In genomic region chr4:141869436-141870215, GRCm38 (mm10) we compare ENCODE assay signal across 12 mouse cellular contexts. TPM values are rescaled to one million over a fixed set of nuclear protein-coding genes. Genes with fewer than 3 reads are reported as not detected.
DNase-seq lines count a peak whose midpoint lies in the region; ATAC-seq and TF ChIP-seq lines count a peak whose summit lies in the region.
"Had no signal": no experiment of that assay in that cellular context is flagged by ENCODE, and none has a peak within 500 bp of the region (broad histone marks: within the 10 kb centered on the region; RNA-seq: fewer than 3 reads in every experiment).

No protein-coding gene starts in this region.

- no peak overlapping the region for H3K4me3 ChIP-seq in hindbrain, embryonic 13.5 days
- H3K4me3 ChIP-seq in hindbrain, embryonic 10.5 days, result no peak overlapping the region
- H3K4me3 ChIP-seq in intestine, postnatal 0 days (ENCODE audit: low read depth, low read length), result no peak overlapping the region

- no peak overlapping the region for H3K4me2 ChIP-seq in hindbrain, embryonic 13.5 days
- peak overlapping the region; percentile 21; the same call in 1 of the 2 replicates for H3K4me2 ChIP-seq in intestine, postnatal 0 days (replicated peaks; ENCODE audit: low read depth)

- H3K27me3 ChIP-seq in hindbrain, embryonic 13.5 days, result no peaks in the 10 kb centered on the region
- H3K27me3 ChIP-seq in hindbrain, embryonic 10.5 days (ENCODE audit: insufficient read depth, poor library complexity, severe bottlenecking), result peaks cover 14% of the 10 kb centered on the region; the same call in 1 of the 2 replicates
- no peaks in the 10 kb centered on the region for H3K27me3 ChIP-seq in intestine, postnatal 0 days (replicated peaks; ENCODE audit: control insufficient read depth, insufficient read depth, low read length)

- H3K36me3 ChIP-seq in hindbrain, embryonic 13.5 days, result peaks cover 4% of the 10 kb centered on the region; the same call in 1 of the 2 replicates
- peaks cover 16% of the 10 kb centered on the region; the same call in 1 of the 2 replicates for H3K36me3 ChIP-seq in hindbrain, embryonic 10.5 days
- peaks cover 29% of the 10 kb centered on the region for H3K36me3 ChIP-seq in intestine, postnatal 0 days (ENCODE audit: control insufficient read depth, insufficient read depth)

- 77% methylated on average over 5 of the region's 5 CpGs for WGBS in hindbrain, embryonic 13.5 days
- 80% methylated on average over 5 of the region's 5 CpGs for WGBS in hindbrain, embryonic 10.5 days
- 39% methylated on average over 5 of the region's 5 CpGs for WGBS in intestine, postnatal 0 days

- H3K9ac ChIP-seq in hindbrain, embryonic 13.5 days, result no peak overlapping the region
- no peak overlapping the region; the same call in 1 of the 2 replicates for H3K9ac ChIP-seq in intestine, postnatal 0 days (ENCODE audit: low read depth, low read length)
- H3K9ac ChIP-seq: forebrain, postnatal 0 days had no signal

- no peaks in the 10 kb centered on the region for H3K9me3 ChIP-seq in hindbrain, embryonic 13.5 days
- H3K9me3 ChIP-seq in hindbrain, embryonic 10.5 days, result no peaks in the 10 kb centered on the region
- no peaks in the 10 kb centered on the region for H3K9me3 ChIP-seq in intestine, postnatal 0 days (ENCODE audit: control insufficient read depth)

- DNase-seq in adrenal gland, postnatal 25 days, result peak; percentile 21
- DNase-seq in adrenal gland, postnatal 14 days, result no peak
- no peak for DNase-seq in hindbrain, embryonic 10.5 days (ENCODE audit: low spot score)
- peak; percentile 46 for DNase-seq in 3134 (ENCODE audit: extremely low read depth, insufficient read length, low spot score)
- DNase-seq in frontal cortex, postnatal 36 days (ENCODE audit: low spot score in 2 of 2), result no peak
- DNase-seq: forebrain, postnatal 0 days had no signal

- peaks cover 81% of the 10 kb centered on the region for H3K4me1 ChIP-seq in hindbrain, embryonic 13.5 days (replicated peaks)
- H3K4me1 ChIP-seq in hindbrain, embryonic 10.5 days (replicated peaks), result peaks cover 58% of the 10 kb centered on the region
- H3K4me1 ChIP-seq in intestine, postnatal 0 days (replicated peaks; ENCODE audit: control insufficient read depth, insufficient read depth, low read length), result peaks cover 34% of the 10 kb centered on the region

- no peak for ATAC-seq in hindbrain, embryonic 13.5 days (ENCODE audit: low FRiP score)
- no peak for ATAC-seq in intestine, postnatal 0 days
- ATAC-seq in inflammation-experienced regulatory T-cells, adult 6 months, result no peak
- ATAC-seq: forebrain, postnatal 0 days had no signal

- TF ChIP-seq CTCF in intestine, postnatal 0 days (IDR thresholded peaks at IDR 0.05; ENCODE audit: low read depth), result no peak

- H3K27ac ChIP-seq in hindbrain, embryonic 13.5 days, result peak overlapping the region; percentile 35; the same call in 1 of the 2 replicates
- no peak overlapping the region for H3K27ac ChIP-seq in hindbrain, embryonic 10.5 days
- H3K27ac ChIP-seq in intestine, postnatal 0 days (ENCODE audit: low read depth, low read length), result peak overlapping the region; percentile 93

RNA-seq across cellular contexts. Expression of gene Efhd2, which starts 5.1 kb away (rescaled TPM):
- 20.9 and 30.8 TPM in 2 replicates for total RNA-seq in adrenal gland, postnatal 25 days (2021)
- 21.4 and 28.2 TPM in 2 replicates for total RNA-seq in adrenal gland, postnatal 14 days (2021)
- polyA plus RNA-seq in hindbrain, embryonic 13.5 days (2015; fragmentation: Nextera tagmentation; extraction: Ambion mirVana), result 68.1 and 68.6 TPM in 2 replicates
- 51.4 and 61.3 TPM in 2 replicates for polyA plus RNA-seq in hindbrain, embryonic 10.5 days (2016; fragmentation: Nextera tagmentation; extraction: Ambion mirVana)
- 173 and 181 TPM in 2 replicates for polyA plus RNA-seq in intestine, postnatal 0 days (2015; fragmentation: Nextera tagmentation; extraction: Ambion mirVana)
- polyA plus RNA-seq in inflammation-experienced regulatory T-cells, adult 6 months (2017; shearing (Covaris generic)), result 10 to 100 TPM; 26.9 to 64.6 (median 28.4) TPM

RNA-seq across cellular contexts. Expression of gene Ctrc, which starts 23.5 kb away (rescaled TPM):
- not detected in 2 replicates for total RNA-seq in adrenal gland, postnatal 25 days (2021)
- total RNA-seq in adrenal gland, postnatal 14 days (2021), result not detected in 2 replicates
- not detected in 2 replicates for polyA plus RNA-seq in hindbrain, embryonic 13.5 days (2015; fragmentation: Nextera tagmentation; extraction: Ambion mirVana)
- not detected in 2 replicates for polyA plus RNA-seq in hindbrain, embryonic 10.5 days (2016; fragmentation: Nextera tagmentation; extraction: Ambion mirVana)
- not detected in 2 replicates for polyA plus RNA-seq in intestine, postnatal 0 days (2015; fragmentation: Nextera tagmentation; extraction: Ambion mirVana)
- polyA plus RNA-seq in inflammation-experienced regulatory T-cells, adult 6 months (2017; shearing (Covaris generic)), result not detected
- total RNA-seq: common myeloid progenitor, adult 5-6 weeks; forebrain, postnatal 0 days; layer of hippocampus, postnatal 10 days had no signal
- polyA plus RNA-seq: C2C12; forebrain, postnatal 0 days had no signal

RNA-seq across cellular contexts. Expression of gene Cela2a, which starts 43.7 kb away (rescaled TPM):
- 0.52 TPM in 1 of 2 replicates, not detected in the other for total RNA-seq in adrenal gland, postnatal 25 days (2021)
- total RNA-seq in adrenal gland, postnatal 14 days (2021), result 0.56 TPM in 1 of 2 replicates, not detected in the other
- not detected in 2 replicates for polyA plus RNA-seq in hindbrain, embryonic 13.5 days (2015; fragmentation: Nextera tagmentation; extraction: Ambion mirVana)
- not detected in 2 replicates for polyA plus RNA-seq in hindbrain, embryonic 10.5 days (2016; fragmentation: Nextera tagmentation; extraction: Ambion mirVana)
- polyA plus RNA-seq in intestine, postnatal 0 days (2015; fragmentation: Nextera tagmentation; extraction: Ambion mirVana), result 35.6 and 65.3 TPM in 2 replicates
- polyA plus RNA-seq in inflammation-experienced regulatory T-cells, adult 6 months (2017; shearing (Covaris generic)), result not detected
- total RNA-seq: common myeloid progenitor, adult 5-6 weeks; forebrain, postnatal 0 days; layer of hippocampus, postnatal 10 days had no signal
- polyA plus RNA-seq: C2C12 had no signal

Comparison
In these comparisons a context has a peak if more than half of its experiments do, and no peak if none do; other contexts are left out.
1. DNase-seq: peak in adrenal gland, postnatal 25 days (single experiment) and 3134 (single experiment); none in adrenal gland, postnatal 14 days (single experiment), hindbrain, embryonic 10.5 days (single experiment) and frontal cortex, postnatal 36 days (0 of 2).
2. RNA of gene Cela2a, which starts 43.7 kb away (polyA plus RNA-seq): 35.6 to 65.3 TPM in intestine, postnatal 0 days; not detected in hindbrain, embryonic 13.5 days, not detected in hindbrain, embryonic 10.5 days and not detected in inflammation-experienced regulatory T-cells, adult 6 months; every median in the first group is over 10 times any median in the second.